Mouse (Mus musculus): Measurements from ENCODE around the gene Mgat5b.

Mgat5b gene

GRCm38 (mm10) chr11:116974341-116974740 lies 55.7 kb downstream of the Mgat5b start:
- no peak for DNase-seq (ENCODE audit: low spot score in 2 of 2)

DNA sequence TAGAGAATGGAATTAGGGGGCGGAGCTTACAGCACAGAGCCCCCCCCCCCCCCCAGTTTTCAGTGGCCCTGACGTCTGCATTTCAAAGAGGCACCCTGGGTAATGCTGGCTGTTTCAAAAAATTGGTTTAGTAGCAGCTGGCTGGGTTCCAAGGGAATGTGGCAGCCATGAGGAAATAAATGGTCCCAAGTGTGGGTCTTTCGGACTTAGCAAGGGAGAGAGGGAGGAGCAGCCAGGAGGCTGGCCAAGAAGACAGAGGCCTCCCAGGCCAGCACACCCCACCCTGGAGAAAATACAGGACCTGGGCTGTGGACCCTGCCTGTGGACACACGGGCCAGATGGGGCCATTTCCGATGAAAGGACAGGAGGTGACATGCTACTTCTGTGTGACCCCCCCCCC lies 61.6 kb downstream of the Mgat5b start:
- no peak for DNase-seq (ENCODE audit: low spot score in 2 of 2)

DNA sequence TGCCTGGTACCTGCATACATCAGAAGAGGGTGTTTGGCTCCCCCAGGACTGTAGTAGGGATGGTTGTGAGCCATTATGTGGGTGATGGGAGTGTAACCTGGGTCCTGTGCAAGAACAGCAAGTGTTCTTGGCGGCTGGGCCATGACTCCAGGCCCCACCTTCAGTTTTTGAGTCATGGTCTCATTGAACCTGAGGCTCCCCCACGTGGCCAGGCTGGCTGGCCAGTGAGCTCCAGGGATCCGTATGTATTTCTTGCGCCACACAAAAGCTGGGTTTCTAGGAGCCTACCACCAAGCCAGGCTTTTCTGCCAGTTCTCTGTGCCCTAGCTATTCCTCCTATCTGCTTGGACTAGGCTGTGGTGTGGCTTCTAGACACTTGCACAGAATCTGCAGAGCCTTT lies 63.9 kb downstream of the Mgat5b start:
- DNase-seq (ENCODE audit: low spot score in 2 of 2) = no peak

DNA sequence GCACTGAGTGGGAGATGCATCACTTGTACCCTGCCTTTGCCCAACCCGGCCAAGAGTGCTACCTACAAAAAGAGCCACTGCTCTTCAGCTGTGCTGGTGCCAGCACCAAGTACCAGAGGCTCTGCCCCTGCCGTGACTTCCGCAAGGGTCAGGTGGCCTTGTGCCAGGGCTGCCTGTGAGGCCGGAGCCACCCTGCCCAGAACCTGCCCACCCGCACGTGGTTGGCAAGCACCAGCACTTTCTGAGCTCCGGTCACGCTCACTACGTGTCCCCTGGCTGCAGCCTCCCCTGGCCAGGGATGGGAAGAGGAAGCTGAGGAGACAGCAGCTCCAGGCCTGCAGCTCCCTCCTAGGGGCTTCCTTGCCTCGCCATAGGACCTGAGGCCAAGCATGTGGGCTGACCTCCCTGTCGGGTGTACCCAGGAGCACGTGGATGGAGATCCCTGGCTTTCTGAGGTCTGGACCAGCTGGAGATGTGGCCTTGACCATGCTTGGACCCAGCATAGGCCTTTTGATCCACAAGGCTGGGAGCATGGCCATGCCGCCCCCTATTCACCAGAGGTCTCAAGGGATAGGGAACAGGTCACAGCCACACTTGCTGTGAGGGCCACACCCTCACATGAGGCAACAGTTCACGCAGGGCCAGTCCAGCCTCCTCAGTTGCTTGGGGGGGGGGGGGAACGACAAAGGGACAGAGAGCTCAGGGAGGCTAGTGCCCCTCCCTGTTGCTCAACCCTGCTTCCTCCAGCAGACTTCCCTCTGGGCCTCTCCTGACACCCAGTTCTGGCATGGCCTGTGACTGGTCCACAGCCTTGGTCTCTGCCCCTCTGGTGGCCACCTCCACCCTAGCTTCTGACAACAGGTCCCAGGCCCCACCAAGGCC lies 67.1 kb downstream of the Mgat5b start:
- DNase-seq (ENCODE audit: low spot score in 2 of 2) = no peak

DNA sequence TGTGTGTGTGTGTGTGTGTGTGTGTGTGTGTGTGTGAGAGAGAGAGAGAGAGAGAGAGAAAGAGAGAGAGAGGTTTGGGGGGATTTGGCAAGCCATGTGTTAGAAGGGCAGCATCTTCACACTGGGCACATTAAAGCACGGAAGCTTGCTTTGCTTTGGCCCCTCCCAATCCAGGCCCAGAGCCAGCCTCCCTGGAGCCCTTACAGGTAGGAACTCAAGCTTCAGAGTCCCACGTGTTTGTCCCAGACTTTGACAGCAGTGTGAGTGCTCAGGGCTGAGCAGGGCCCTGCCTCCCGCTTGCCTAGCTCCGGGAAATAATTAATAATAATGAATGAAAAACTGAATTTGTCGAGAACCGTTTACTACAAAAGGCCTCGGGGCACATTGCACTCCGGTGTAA lies 69.5 kb downstream of the Mgat5b start:
- no peak for DNase-seq (ENCODE audit: low spot score in 2 of 2)

DNA sequence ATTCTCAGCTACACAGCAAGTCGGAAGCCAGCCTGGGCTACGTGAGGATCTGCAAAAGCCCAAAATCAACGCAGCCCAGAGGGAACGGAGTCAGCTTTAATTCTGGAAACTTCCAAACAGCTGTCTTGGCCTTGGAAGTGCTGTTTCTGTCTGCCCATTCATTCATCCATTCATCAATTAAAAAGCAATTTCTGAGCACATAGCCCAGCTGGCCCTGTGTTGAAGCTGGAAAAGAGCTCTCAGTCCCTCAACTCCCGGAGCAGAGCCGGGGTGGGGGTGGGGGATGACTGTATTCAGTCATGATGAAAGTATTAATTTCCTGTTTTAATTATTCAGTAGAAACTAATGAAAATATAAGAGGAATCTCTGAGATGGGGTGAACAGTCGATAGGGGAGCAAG lies 71.6 kb downstream of the Mgat5b start:
- DNase-seq (ENCODE audit: low spot score in 2 of 2) = no peak

- DNase-seq (ENCODE audit: low spot score in 2 of 2) = no peak
Measured at GRCm38 (mm10) chr11:116991410-116991809, 72.7 kb downstream of the Mgat5b start.

GRCm38 (mm10) chr11:116991964-116992363 lies 73.3 kb downstream of the Mgat5b start:
- DNase-seq (ENCODE audit: low spot score in 2 of 2) = no peak

DNA sequence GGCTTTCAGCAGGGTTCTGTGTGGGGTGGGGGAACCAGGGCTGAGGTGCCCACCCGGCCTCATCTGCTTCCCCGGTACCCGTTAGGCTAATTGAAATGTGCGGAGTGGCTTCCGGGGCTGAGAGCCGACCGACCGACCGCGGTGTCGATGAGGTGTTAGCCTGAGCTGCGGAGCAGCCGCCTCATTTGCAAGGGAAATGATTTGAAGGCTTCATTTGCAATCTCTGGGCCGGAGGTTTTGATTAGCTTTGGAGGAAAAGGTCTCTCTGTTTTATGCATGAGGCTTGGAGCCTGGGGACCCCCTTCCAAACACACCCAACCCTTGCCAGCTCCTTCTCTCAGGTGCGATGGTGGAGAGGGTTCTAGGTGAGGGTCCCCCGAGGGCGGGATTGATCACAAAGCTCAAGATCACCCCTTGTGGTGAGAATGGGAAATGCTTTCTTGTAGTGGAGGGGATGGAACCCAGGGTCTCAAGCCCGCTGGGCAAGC lies 75.5 kb downstream of the Mgat5b start:
- peak in 1 of 2 experiments; percentile 55 for DNase-seq (ENCODE audit: low spot score in 2 of 2)

GRCm38 (mm10) chr11:116996976-116997375 lies 78.3 kb downstream of the Mgat5b start:
- no peak for DNase-seq (ENCODE audit: low spot score in 2 of 2)

GRCm38 (mm10) chr11:116998935-116999334 lies 80.3 kb downstream of the Mgat5b start:
- DNase-seq (ENCODE audit: low spot score in 2 of 2) = no peak

DNA sequence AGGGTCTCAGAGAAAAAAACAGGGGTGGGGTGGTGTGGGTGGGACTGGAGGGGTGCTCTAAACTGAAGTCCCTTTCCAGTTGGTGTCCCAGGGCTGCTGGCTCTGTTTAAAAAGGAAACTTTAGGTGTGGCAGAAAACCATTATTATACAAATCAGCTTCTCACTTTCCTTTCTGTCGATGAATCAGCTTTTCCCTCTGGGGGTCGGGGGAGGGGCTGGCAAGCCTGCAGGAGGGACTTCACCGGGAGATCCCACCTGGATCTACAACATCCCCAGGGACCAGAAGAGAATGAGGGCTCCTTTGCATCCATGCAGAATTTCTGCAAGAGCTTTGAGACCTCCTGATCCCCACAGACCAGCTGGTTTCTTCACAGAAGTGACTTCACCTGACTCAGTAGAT lies 81.6 kb downstream of the Mgat5b start:
- no peak for DNase-seq (ENCODE audit: low spot score in 2 of 2)

GRCm38 (mm10) chr11:117001789-117002188 lies 83.1 kb downstream of the Mgat5b start:
- DNase-seq (ENCODE audit: low spot score in 2 of 2) = no peak

- DNase-seq (ENCODE audit: low spot score in 2 of 2) = no peak
Measured at GRCm38 (mm10) chr11:117003503-117003902, 84.8 kb downstream of the Mgat5b start.

GRCm38 (mm10) chr11:117004277-117004676 lies 85.6 kb downstream of the Mgat5b start:
- DNase-seq (ENCODE audit: low spot score in 2 of 2) = no peak

- peak in 1 of 2 experiments; percentile 59 for DNase-seq (ENCODE audit: low spot score in 2 of 2)
Measured at GRCm38 (mm10) chr11:117017462-117017861, 98.8 kb downstream of the Mgat5b start.

- DNase-seq (ENCODE audit: low spot score in 2 of 2) = peak; percentile 72 to 92
Measured at GRCm38 (mm10) chr11:117018410-117018809, 99.7 kb downstream of the Mgat5b start.

- DNase-seq (ENCODE audit: low spot score in 2 of 2) = no peak
Measured at GRCm38 (mm10) chr11:117021026-117021425, 102.4 kb downstream of the Mgat5b start.

DNA sequence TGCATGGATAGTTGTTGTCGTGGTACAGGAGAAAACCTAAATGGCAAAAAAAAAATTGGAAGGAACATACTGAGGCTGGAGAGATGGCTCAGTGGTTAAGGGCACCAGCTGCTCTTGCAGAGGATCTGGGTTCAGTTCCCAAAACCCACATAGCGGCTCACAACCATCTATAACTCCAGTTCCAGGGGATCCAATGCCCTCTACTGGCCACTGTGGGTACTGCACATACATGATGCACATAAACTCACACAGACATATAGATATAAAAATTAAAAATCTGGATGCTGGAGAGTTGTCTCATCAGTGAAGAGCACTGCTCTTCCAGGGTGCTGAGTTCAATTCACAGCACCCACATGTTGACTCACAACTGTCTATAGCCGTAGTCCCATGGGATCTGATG lies 104.9 kb downstream of the Mgat5b start:
- DNase-seq (ENCODE audit: low spot score in 2 of 2) = no peak

DNA sequence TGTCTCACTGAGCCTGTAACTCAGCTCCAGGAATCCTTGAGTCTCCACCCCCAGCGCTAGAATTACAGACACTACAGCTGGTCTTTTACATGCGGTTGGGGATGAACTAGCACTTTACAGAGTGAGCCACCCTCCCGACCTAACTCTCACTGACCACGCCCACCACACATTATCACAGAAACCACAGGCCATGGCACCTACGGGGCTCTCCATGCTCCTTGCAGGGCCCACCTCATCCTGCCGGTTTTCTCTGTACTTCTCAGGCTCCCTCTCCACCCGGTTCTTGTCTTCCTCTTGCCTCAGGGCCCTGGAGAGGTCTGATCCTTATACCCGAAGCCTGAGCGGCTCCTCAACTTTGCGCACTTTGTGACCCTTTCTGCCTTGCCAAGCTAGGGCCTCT lies 109.0 kb downstream of the Mgat5b start:
- DNase-seq (ENCODE audit: low spot score in 2 of 2) = no peak

DNA sequence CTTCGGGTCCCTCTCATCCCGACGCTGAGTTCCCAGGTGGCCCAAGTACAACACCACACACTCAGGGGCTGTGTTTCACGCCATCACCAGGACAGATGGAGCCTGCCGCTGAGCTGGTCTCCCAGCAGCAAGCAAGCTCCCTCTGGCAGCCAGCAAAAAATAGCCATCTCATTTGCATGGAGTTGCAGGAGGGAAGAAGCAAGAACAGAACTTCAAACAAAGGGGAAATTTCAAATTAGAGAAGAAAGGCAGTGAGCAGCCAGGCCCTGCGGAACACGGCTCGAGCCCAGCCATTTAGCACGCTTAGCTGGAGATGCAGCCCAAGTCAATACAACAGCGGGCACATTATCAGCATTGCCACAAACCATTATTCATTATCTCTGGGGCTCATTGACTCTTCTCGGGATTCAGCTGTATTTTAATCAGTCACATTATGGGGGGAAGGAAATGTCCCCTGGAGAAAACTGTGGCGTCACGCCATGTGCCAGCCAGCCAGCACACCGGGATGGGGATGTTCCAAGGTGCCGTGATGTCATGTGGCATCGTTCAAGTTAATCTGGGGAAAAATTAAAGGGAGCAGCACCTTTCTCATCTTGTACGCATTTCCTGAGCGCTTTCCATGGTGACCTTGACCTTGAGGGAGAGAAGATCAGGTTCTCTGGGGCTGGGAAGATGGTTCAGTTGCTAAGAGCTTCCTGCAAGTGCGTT lies 110.4 kb downstream of the Mgat5b start:
- DNase-seq (ENCODE audit: low spot score in 2 of 2) = peak; percentile 32 to 82

DNA sequence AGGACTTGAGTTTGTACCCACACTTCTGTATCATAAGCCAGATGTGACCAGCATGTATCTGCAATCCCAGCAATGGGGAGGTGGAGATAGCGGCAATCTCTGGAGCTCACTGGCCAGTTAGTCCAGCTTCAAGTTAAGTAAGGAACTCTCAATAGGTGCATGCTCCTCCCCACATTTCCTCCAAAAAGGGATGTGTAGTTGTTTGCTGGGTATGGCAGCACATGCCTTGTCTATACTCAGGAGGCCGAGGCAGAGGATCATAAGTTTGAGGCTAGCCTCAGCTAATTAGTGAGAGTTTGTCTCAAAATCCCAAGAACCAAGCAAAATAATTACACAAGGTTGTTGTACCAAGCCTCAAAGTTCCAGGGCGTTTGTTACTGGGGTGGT lies 110.9 kb downstream of the Mgat5b start:
- no peak for DNase-seq (ENCODE audit: low spot score in 2 of 2)

GRCm38 (mm10) chr11:117030018-117030417 lies 111.4 kb downstream of the Mgat5b start:
- no peak for DNase-seq (ENCODE audit: low spot score in 2 of 2)
